Mouse (Mus musculus): Measurements from ENCODE around the gene Cdkn2d.
A peak's percentile ranks its signal among the peaks of the same experiment; 100 is the strongest.
"Not testable (repeated sequence)": the region's sequence is repeated elsewhere in the genome, so short reads cannot be mapped to it uniquely, and the experiment has no call there.

Gene Cdkn2d

DNA sequence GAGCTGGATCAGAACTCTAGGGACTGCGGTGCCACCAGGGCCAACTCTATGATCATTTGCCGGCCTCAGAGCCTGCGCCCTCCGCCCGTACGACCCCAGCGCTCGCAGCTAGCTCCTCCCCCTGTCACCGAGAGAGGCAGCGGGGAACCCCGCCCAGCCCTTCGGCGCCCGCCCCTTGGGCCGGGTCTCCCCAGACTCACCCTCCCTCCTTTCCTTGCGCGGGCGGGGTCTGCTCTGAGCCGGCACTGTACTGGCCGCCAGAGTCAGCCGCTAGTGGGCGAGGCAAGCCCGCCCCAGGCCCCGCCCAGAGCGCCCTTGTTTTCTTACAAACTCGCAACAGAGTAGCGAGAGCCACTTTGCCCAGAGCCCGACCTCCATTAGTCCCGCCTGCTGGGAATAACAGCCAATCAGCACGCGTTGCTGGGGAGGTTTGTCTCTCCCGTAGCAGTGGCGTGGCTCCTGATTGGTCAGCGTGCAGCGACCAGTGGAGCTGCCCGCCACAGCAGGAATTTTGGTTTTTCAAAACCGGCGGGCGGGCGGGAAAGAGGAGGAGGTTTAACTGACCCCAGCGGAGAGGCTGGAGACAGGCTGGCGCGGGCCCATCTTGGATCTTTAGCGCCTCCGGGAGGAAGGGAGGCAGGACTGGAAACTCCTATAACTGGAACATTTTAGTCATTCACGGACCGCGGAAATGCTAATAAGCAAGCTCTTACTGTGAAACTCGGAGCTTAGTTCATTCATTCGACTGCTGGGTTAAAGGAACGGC lies at the start of gene Cdkn2d:
TSS of gene Cdkn2d (minus strand) at position 386 of the 766 bp plus-strand sequence.
- peak; percentile 99 for DNase-seq (ENCODE audit: low read depth, low spot score)

GRCm38 (mm10) chr9:21340411-21340810 lies 49.2 kb upstream of the Cdkn2d start:
- DNase-seq (ENCODE audit: low read depth, low spot score), result no peak

DNA sequence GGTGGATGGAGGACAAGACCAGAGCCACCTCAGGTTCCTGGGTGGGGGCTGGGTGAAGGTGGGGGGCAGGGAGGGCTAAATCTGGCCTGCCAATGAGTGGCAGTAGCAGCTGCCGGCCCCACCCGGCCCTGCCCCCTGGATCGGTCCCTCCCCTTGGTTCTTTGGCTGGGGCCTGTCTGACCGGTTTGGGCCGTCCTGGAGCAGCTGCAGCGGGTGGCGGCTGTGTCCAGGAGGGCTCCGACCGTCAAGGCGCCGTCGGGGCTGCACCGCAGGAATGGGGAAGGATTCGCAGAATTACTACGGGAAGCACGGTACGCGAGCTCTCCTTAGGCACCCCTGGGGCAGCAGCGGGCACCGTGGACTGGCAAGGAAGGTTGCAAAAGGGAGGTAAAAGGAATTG lies 46.4 kb upstream of the Cdkn2d start:
- no peak for DNase-seq (ENCODE audit: low read depth, low spot score)

- no peak for DNase-seq (ENCODE audit: low read depth, low spot score)
Observed at GRCm38 (mm10) chr9:21336491-21336890, 45.3 kb upstream of the Cdkn2d start.

GRCm38 (mm10) chr9:21335391-21335790 lies 44.2 kb upstream of the Cdkn2d start:
- DNase-seq (ENCODE audit: low read depth, low spot score), result no peak

- no peak for DNase-seq (ENCODE audit: low read depth, low spot score)
Observed at GRCm38 (mm10) chr9:21334747-21335146, 43.5 kb upstream of the Cdkn2d start.

- DNase-seq (ENCODE audit: low read depth, low spot score), result no peak
Observed at GRCm38 (mm10) chr9:21333523-21333922, 42.3 kb upstream of the Cdkn2d start.

GRCm38 (mm10) chr9:21332161-21333061 lies 41.2 kb upstream of the Cdkn2d start:
- DNase-seq (ENCODE audit: low read depth, low spot score), result no peak

- DNase-seq (ENCODE audit: low read depth, low spot score), result no peak
Observed at GRCm38 (mm10) chr9:21331365-21332140, 40.3 kb upstream of the Cdkn2d start.

GRCm38 (mm10) chr9:21329699-21330289 lies 38.6 kb upstream of the Cdkn2d start:
- no peak for DNase-seq (ENCODE audit: low read depth, low spot score)

DNA sequence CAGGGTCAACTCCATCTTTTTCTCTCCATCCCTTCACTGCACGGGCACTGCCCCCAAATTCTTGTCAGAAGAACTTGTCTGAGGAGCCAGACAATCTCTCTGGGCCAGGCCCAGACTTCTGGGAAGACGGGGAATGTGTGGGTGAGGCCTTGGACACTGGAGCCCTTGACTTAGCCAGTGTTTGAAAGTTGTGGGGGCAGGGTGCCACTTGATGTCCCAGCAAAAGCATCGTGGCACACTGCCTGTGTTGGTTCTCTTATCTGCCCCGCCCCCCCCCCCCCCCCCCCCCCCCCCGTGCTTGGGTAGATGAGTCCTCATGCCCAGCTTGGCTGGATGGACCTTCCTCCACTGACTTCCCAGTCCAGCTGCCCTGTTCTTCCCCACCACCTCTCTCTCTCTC lies 37.8 kb upstream of the Cdkn2d start:
- DNase-seq (ENCODE audit: low read depth, low spot score), result no peak

GRCm38 (mm10) chr9:21328041-21328440 lies 36.8 kb upstream of the Cdkn2d start:
- DNase-seq (ENCODE audit: low read depth, low spot score), result no peak

GRCm38 (mm10) chr9:21327569-21327968 lies 36.4 kb upstream of the Cdkn2d start:
- DNase-seq (ENCODE audit: low read depth, low spot score), result no peak

- DNase-seq (ENCODE audit: low read depth, low spot score), result no peak
Observed at GRCm38 (mm10) chr9:21324269-21324668, 33.1 kb upstream of the Cdkn2d start.

DNA sequence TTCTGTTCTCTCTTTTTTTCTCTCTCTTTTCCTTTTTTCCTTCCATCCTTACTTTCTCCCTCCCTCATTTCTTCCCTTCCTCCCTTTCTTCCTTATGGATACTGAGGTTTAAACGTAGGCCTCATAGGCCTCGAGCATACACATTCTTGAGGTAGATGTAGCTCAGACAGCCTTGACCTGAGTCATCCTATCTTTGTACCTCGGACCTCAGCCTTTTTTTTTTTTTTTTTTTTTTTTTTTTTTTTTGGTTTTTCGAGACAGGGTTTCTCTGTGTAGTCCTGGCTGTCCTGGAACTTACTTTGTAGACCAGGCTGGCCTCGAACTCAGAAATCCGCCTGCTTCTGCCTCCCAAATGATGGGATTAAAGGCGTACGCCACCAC lies 31.7 kb upstream of the Cdkn2d start:
- not testable (repeated sequence) for DNase-seq (ENCODE audit: low read depth, low spot score)

DNA sequence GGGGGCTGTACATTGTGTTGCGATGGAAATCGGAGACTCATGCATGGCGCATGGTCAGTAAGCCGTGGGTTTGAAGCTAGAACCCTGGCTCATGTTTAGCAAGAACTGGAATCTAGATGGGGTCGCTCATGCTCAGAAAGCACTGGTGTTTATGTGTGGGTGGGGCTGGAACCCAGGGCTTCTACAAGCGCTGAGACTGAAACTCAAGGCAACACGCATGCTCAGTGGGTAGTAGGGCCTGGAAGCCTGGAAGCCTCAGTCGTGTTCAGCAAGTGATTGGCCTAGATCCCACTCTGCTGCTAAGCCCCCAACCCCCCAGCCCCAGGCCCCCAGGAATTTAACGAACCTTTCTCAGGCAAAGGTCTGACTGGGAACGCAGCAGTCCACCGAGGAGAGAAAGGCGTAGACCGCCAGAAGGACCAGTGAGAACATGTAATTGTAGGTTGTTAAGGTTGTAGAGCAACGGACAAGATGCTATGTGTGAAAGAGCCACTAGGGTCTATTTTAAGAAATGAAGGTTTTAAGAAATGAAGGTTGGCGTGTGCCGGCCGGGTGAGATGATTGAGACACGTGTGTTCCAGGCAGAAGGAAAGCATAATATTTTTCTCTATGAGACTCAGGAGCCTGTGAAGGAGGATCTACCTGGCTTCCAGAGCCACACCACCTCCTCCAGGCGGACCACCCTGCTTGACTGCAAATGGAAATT lies 31.2 kb upstream of the Cdkn2d start:
- no peak for DNase-seq (ENCODE audit: low read depth, low spot score)

GRCm38 (mm10) chr9:21321513-21321835 lies 30.3 kb upstream of the Cdkn2d start:
- no peak for DNase-seq (ENCODE audit: low read depth, low spot score)

- DNase-seq (ENCODE audit: low read depth, low spot score), result peak; percentile 78
Observed at GRCm38 (mm10) chr9:21320619-21321512, 29.7 kb upstream of the Cdkn2d start, which contains the start of gene Slc44a2. TSS of gene Slc44a2 (plus strand) at chr9:21320698.

GRCm38 (mm10) chr9:21320280-21320618 lies 29.0 kb upstream of the Cdkn2d start:
- no peak for DNase-seq (ENCODE audit: low read depth, low spot score)

DNA sequence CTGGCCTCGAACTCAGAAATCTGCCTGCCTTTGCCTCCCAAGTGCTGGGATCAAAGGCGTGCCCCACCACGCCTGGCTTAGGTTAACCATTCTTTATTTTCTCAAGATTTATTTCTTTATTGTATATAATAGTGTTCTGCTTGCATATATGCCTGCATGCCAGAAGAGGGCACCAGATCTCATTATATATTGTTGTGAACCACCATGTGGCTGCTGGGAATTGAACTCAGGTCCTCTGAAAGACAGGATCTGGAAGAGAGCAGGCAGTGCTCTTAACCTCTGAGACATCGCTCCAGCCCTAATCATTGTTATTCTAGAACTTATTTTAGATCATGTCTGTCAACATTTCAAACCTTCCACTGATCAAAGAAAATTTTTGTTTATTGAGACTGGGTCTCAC lies 28.3 kb upstream of the Cdkn2d start:
- DNase-seq (ENCODE audit: low read depth, low spot score), result no peak

All from retina, postnatal 7 days (tissue).